In the genomic region with DNA sequence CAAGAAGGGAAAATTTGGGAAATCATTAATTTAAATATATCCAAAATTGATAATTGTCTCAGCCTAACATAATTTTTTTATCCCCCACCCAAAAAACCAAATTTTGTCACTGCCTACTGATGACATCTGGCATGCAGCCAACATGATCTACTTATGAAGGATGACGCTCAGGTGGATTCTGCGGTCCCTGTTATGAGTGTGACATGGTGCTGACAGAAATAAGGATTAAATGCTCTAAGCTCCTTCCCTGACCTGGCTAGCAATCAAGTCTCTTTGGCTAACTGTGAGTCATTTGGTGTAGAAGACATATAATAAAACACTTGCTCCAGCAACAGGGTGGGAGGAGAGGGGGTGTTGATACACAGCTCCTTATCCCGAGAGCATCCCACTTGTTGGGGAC, we compare ENCODE assay signal across 19 mouse cellular contexts.
DNase-seq lines count a peak whose midpoint lies in the region; ATAC-seq and TF ChIP-seq lines count a peak whose summit lies in the region.
"Had no signal": no experiment of that assay in that cellular context is flagged by ENCODE, and none has a peak within 500 bp of the region (broad histone marks: within the 10 kb centered on the region; RNA-seq: fewer than 3 reads in every experiment).

No protein-coding gene starts in this region.

- no peak overlapping the region for H3K9ac ChIP-seq in forebrain, embryonic 14.5 days (ENCODE audit: low read length)
- no peak overlapping the region for H3K9ac ChIP-seq in midbrain, embryonic 14.5 days (replicated peaks; ENCODE audit: low read length)
- no peak overlapping the region for H3K9ac ChIP-seq in midbrain, postnatal 0 days (replicated peaks; ENCODE audit: low read length, poor library complexity, severe bottlenecking)
- H3K9ac ChIP-seq: hindbrain, embryonic 12.5 days had no signal

- H3K4me2 ChIP-seq in forebrain, embryonic 14.5 days (ENCODE audit: low read length), result no peak overlapping the region
- H3K4me2 ChIP-seq in midbrain, embryonic 14.5 days (ENCODE audit: low read length), result no peak overlapping the region
- no peak overlapping the region for H3K4me2 ChIP-seq in midbrain, postnatal 0 days (ENCODE audit: low read depth, low read length, poor library complexity, severe bottlenecking)
- H3K4me2 ChIP-seq: hindbrain, embryonic 12.5 days had no signal

- no peak overlapping the region for H3K4me3 ChIP-seq in forebrain, embryonic 14.5 days (ENCODE audit: low read depth, low read length)
- H3K4me3 ChIP-seq in forebrain, embryonic 10.5 days, result no peak overlapping the region
- no peak overlapping the region for H3K4me3 ChIP-seq in heart, embryonic 10.5 days
- no peak overlapping the region for H3K4me3 ChIP-seq in midbrain, embryonic 14.5 days (replicated peaks; ENCODE audit: low read depth, low read length)
- no peak overlapping the region for H3K4me3 ChIP-seq in midbrain, postnatal 0 days (ENCODE audit: low read depth, low read length)
- H3K4me3 ChIP-seq: embryonic facial prominence, embryonic 10.5 days; hindbrain, embryonic 12.5 days had no signal

- DNase-seq in forebrain, embryonic 14.5 days (ENCODE audit: low spot score), result peak; percentile 50
- DNase-seq in forebrain, embryonic 10.5 days (ENCODE audit: extremely low spot score, low spot score), result no peak
- DNase-seq in heart, adult 11 months, result peak; percentile 43
- DNase-seq in heart, embryonic 10.5 days (ENCODE audit: low spot score), result no peak
- peak; percentile 55 for DNase-seq in midbrain, embryonic 14.5 days
- no peak for DNase-seq in midbrain, postnatal 0 days (ENCODE audit: low spot score)
- DNase-seq in kidney, adult 8-10 months, result no peak
- DNase-seq: adrenal gland, postnatal 14 days; cerebellum, adult 18-20 months; cerebellum, adult 9-11 months; cerebellum, postnatal 36 days; gastrocnemius, postnatal 25 days; heart, postnatal 10 days; heart, postnatal 4 days had no signal

- H3K27me3 ChIP-seq in forebrain, embryonic 14.5 days (replicated peaks; ENCODE audit: control insufficient read depth, insufficient read depth, low read length), result no peaks in the 10 kb centered on the region
- H3K27me3 ChIP-seq in forebrain, embryonic 10.5 days (ENCODE audit: poor library complexity, severe bottlenecking), result no peaks in the 10 kb centered on the region
- H3K27me3 ChIP-seq in heart, embryonic 10.5 days (ENCODE audit: insufficient read depth, poor library complexity, severe bottlenecking), result no peaks in the 10 kb centered on the region
- H3K27me3 ChIP-seq in midbrain, embryonic 14.5 days (ENCODE audit: control insufficient read depth, insufficient read depth, low read length), result no peaks in the 10 kb centered on the region
- H3K27me3 ChIP-seq in midbrain, postnatal 0 days (ENCODE audit: insufficient read depth, low read length), result no peaks in the 10 kb centered on the region
- H3K27me3 ChIP-seq: hindbrain, embryonic 12.5 days had no signal

- peaks cover 29% of the 10 kb centered on the region for H3K4me1 ChIP-seq in forebrain, embryonic 14.5 days (ENCODE audit: control insufficient read depth, insufficient read depth, low read length)
- H3K4me1 ChIP-seq in forebrain, embryonic 10.5 days, result peaks cover 28% of the 10 kb centered on the region
- peaks cover 16% of the 10 kb centered on the region for H3K4me1 ChIP-seq in heart, embryonic 10.5 days
- H3K4me1 ChIP-seq in midbrain, embryonic 14.5 days (ENCODE audit: control insufficient read depth, insufficient read depth, low read length), result peaks cover 40% of the 10 kb centered on the region
- H3K4me1 ChIP-seq in midbrain, postnatal 0 days (ENCODE audit: insufficient read depth, low read length), result peaks cover 7% of the 10 kb centered on the region; the same call in 1 of the 2 replicates

- no peak for TF ChIP-seq CTCF in midbrain, postnatal 0 days (IDR thresholded peaks at IDR 0.05)

- ATAC-seq in forebrain, embryonic 14.5 days, result no peak
- ATAC-seq in midbrain, embryonic 14.5 days (ENCODE audit: low FRiP score, low TSS enrichment), result no peak
- no peak for ATAC-seq in midbrain, postnatal 0 days (ENCODE audit: low FRiP score)
- ATAC-seq: activated CD4-positive, CD25-positive, alpha-beta regulatory T cell, adult 4 months; intestine, postnatal 0 days; Patski had no signal

- WGBS in forebrain, embryonic 14.5 days, result 56% methylated on average over 3 of the region's 3 CpGs
- 92% methylated on average over 3 of the region's 3 CpGs for WGBS in forebrain, embryonic 10.5 days
- 69% methylated on average over 3 of the region's 3 CpGs for WGBS in heart, embryonic 10.5 days
- 38% methylated on average over 3 of the region's 3 CpGs for WGBS in midbrain, embryonic 14.5 days
- 44% methylated on average over 3 of the region's 3 CpGs for WGBS in midbrain, postnatal 0 days

- no peak overlapping the region for H3K27ac ChIP-seq in forebrain, embryonic 14.5 days (ENCODE audit: low read depth, low read length)
- H3K27ac ChIP-seq in forebrain, embryonic 10.5 days, result no peak overlapping the region
- no peak overlapping the region for H3K27ac ChIP-seq in heart, embryonic 10.5 days
- no peak overlapping the region for H3K27ac ChIP-seq in midbrain, embryonic 14.5 days (replicated peaks; ENCODE audit: low read depth, low read length)
- H3K27ac ChIP-seq in midbrain, postnatal 0 days (ENCODE audit: low read depth, low read length), result no peak overlapping the region
- H3K27ac ChIP-seq: embryonic facial prominence, embryonic 10.5 days; hindbrain, embryonic 12.5 days had no signal

- no peaks in the 10 kb centered on the region for H3K9me3 ChIP-seq in forebrain, embryonic 14.5 days (replicated peaks; ENCODE audit: control insufficient read depth, low read length)
- H3K9me3 ChIP-seq in forebrain, embryonic 10.5 days, result no peaks in the 10 kb centered on the region
- H3K9me3 ChIP-seq in heart, embryonic 10.5 days, result no peaks in the 10 kb centered on the region
- no peaks in the 10 kb centered on the region for H3K9me3 ChIP-seq in midbrain, embryonic 14.5 days (ENCODE audit: control insufficient read depth, low read length)
- H3K9me3 ChIP-seq in midbrain, postnatal 0 days (ENCODE audit: low read length), result no peaks in the 10 kb centered on the region
- H3K9me3 ChIP-seq: embryonic facial prominence, embryonic 10.5 days; hindbrain, embryonic 12.5 days had no signal

- H3K36me3 ChIP-seq in forebrain, embryonic 14.5 days (ENCODE audit: control insufficient read depth, insufficient read depth, low read length), result no peaks in the 10 kb centered on the region
- H3K36me3 ChIP-seq in forebrain, embryonic 10.5 days (replicated peaks), result peaks cover 37% of the 10 kb centered on the region
- 0 out of 2 replicates have a peak, but pooled peaks cover 9% of the 10 kb centered on the region for H3K36me3 ChIP-seq in heart, embryonic 10.5 days
- H3K36me3 ChIP-seq in midbrain, embryonic 14.5 days (ENCODE audit: control insufficient read depth, insufficient read depth, low read length), result no peaks in the 10 kb centered on the region
- no peaks in the 10 kb centered on the region for H3K36me3 ChIP-seq in midbrain, postnatal 0 days (ENCODE audit: insufficient read depth, low read length)

Comparison
In these comparisons a context has a peak if more than half of its experiments do, and no peak if none do; other contexts are left out.
1. DNase-seq: peak in forebrain, embryonic 14.5 days (single experiment), heart, adult 11 months (single experiment) and midbrain, embryonic 14.5 days (single experiment); none in forebrain, embryonic 10.5 days (single experiment), heart, embryonic 10.5 days (single experiment), midbrain, postnatal 0 days (single experiment) and kidney, adult 8-10 months (0 of 2).